Mouse (Mus musculus) monocyte, adult 5-6 weeks (primary cell): Measurements from ENCODE around the gene Rdh19. TPM values are rescaled to one million over a fixed set of nuclear protein-coding genes. Genes with fewer than 3 reads are reported as not detected.

ENCODE experiments used
- total RNA-seq: library from RNA; stranded (forward); fragments of 200-1000, 200-491, 200-594 nt; gene quantifications from 3 replicates; pipeline ENCODE4 v1.2.3, GENCODE M21; 2017

Rdh19 gene
- total RNA-seq, 1 experiment from 2014 or later, result not detected

Other genes with a start within 250 kb of the Rdh19 start
- gene Lrp1, start 228.8 kb upstream of the Rdh19 start, total RNA-seq, result 147 to 219 TPM (median 171 TPM) in 3 replicates
- gene Stat6, start 206.9 kb upstream of the Rdh19 start, total RNA-seq, result 171 to 211 TPM (median 204 TPM) in 3 replicates
- gene Nemp1, start 183.0 kb upstream of the Rdh19 start, total RNA-seq, result 16.1 to 28.4 TPM (median 17.2 TPM) in 3 replicates
- 12.6 to 35.9 TPM (median 17.8 TPM) in 3 replicates for gene Nab2, start 181.4 kb upstream of the Rdh19 start, total RNA-seq
- 1.6 TPM in 1 of 3 replicates, not detected in the others for gene Myo1a, start 144.8 kb upstream of the Rdh19 start, total RNA-seq
- gene Tac2, start 125.5 kb upstream of the Rdh19 start, total RNA-seq, result not detected in 3 replicates
- gene Zbtb39, start 110.4 kb upstream of the Rdh19 start, total RNA-seq, result 4.8 to 9.7 TPM (median 6.3 TPM) in 3 replicates
- gene Gpr182, start 98.2 kb upstream of the Rdh19 start, total RNA-seq, result not detected in 3 replicates
- not detected in 3 replicates for gene Rdh1, start 90.2 kb upstream of the Rdh19 start, total RNA-seq
- gene Rdh16f1, start 90.1 kb upstream of the Rdh19 start, total RNA-seq, result not detected in 3 replicates
- gene Rdh9, start 73.5 kb upstream of the Rdh19 start, total RNA-seq, result 0.19 to 1.2 TPM (median 1.0 TPM) in 3 replicates
- gene Rdh16, start 48.8 kb upstream of the Rdh19 start, total RNA-seq, result not detected in 3 replicates
- not detected in 3 replicates for gene Rdh16f2, start 16.5 kb downstream of the Rdh19 start, total RNA-seq
- gene Rdh7, start 38.9 kb downstream of the Rdh19 start, total RNA-seq, result not detected in 3 replicates
- gene Sdr9c7, start 48.6 kb downstream of the Rdh19 start, total RNA-seq, result not detected in 3 replicates
- gene Hsd17b6, start 157.7 kb downstream of the Rdh19 start, total RNA-seq, result not detected in 3 replicates
- gene Prim1, start 165.2 kb downstream of the Rdh19 start, total RNA-seq, result 8.2 to 17.1 TPM (median 11.8 TPM) in 3 replicates
- 950 to 1,122 TPM (median 1,063 TPM) in 3 replicates for gene Naca, start 185.6 kb downstream of the Rdh19 start, total RNA-seq
- 122 to 160 TPM (median 144 TPM) in 3 replicates for gene Ptges3, start 209.0 kb downstream of the Rdh19 start, total RNA-seq
- gene Atp5b, start 233.3 kb downstream of the Rdh19 start, total RNA-seq, result 601 to 762 TPM (median 711 TPM) in 3 replicates
- 36.8 to 80.0 TPM (median 45.1 TPM) in 3 replicates for gene Baz2a, start 241.6 kb downstream of the Rdh19 start, total RNA-seq